Mouse (Mus musculus) neural tube, embryonic 12.5 days (tissue): Measurements from ENCODE around the gene Eif3a. TPM values are rescaled to one million over a fixed set of nuclear protein-coding genes. Genes with fewer than 3 reads are reported as not detected.

Experiments
- ATAC-seq: fragments of 200-750 bp; cut with Nextera tagmentation; 2 replicates; pipeline ENCODE4 v1.8.0; 2017; ENCODE audit warnings: low read depth, mild to moderate bottlenecking, moderate TSS enrichment, moderate library complexity; ENCODE audit not compliant: low FRiP score
- H3K27ac ChIP-seq: fragments of 300-500 bp; sonication (generic); 2 replicates; pipeline ENCODE4 v1.5.1; 2016
- H3K27me3 ChIP-seq: fragments of 300-500 bp; sonication (generic); replicated peaks from 2 replicates; pipeline ENCODE4 v1.6.1; 2016; ENCODE audit warnings: mild to moderate bottlenecking
- H3K36me3 ChIP-seq: fragments of 300-500 bp; sonication (generic); 2 replicates; pipeline ENCODE4 v1.6.1; 2016; ENCODE audit warnings: mild to moderate bottlenecking
- H3K4me1 ChIP-seq: fragments of 300-500 bp; sonication (generic); 2 replicates; pipeline ENCODE4 v1.6.1; 2016
- H3K4me2 ChIP-seq: fragments of 300-500 bp; sonication (generic); replicated peaks from 2 replicates; pipeline ENCODE4 v1.6.1; 2016; ENCODE audit warnings: mild to moderate bottlenecking
- H3K4me3 ChIP-seq: fragments of 300-500 bp; sonication (generic); 2 replicates; pipeline ENCODE4 v1.5.1; 2016
- H3K9ac ChIP-seq: fragments of 300-500 bp; sonication (generic); 2 replicates; pipeline ENCODE4 v1.6.1; 2016; ENCODE audit warnings: mild to moderate bottlenecking
- H3K9me3 ChIP-seq: fragments of 300-500 bp; sonication (generic); 2 replicates; pipeline ENCODE4 v1.6.1; 2016; ENCODE audit warnings: mild to moderate bottlenecking
- WGBS: fragments of 180-500 bp; shearing (Covaris S2); methylation state at CpG from one replicate; pipeline ENCODE4 v1.1.7; 2016; 5-methylcytosine and 5-hydroxymethylcytosine counted together
- polyA plus RNA-seq: library from polyadenylated mRNA; unstranded; fragments of >200 nt; fragmentation: Nextera tagmentation; extraction: Ambion mirVana; gene quantifications from 2 replicates; pipeline ENCODE4 v1.2.1, GENCODE M21; 2016

Eif3a gene
- polyA plus RNA-seq, 1 experiment from 2014 or later, result 121 TPM

GRCm38 (mm10) chr19:60756192-60757098 is 34.0 kb downstream of the Eif3a start:
- ATAC-seq, result peak; percentile 76
- Histone ChIP-seq H3K4me2 (peak overlapping the region; percentile 99), H3K36me3 (peaks cover 7% of the 10 kb centered on the region; the same call in 1 of the 2 replicates), H3K9me3 (no peaks in the 10 kb centered on the region), H3K4me3 (peak overlapping the region; percentile 77), H3K4me1 (peaks cover 14% of the 10 kb centered on the region), H3K27ac (peak overlapping the region; percentile 54), H3K9ac (peak overlapping the region; percentile 77), H3K27me3 (peaks cover 6% of the 10 kb centered on the region)
- under 1% methylated on average over 115 of the region's 115 CpGs for WGBS

GRCm38 (mm10) chr19:60755438-60756191 is 34.8 kb downstream of the Eif3a start, which contains the start of gene Nanos1:
Gene Nanos1 (plus strand): TSS chr19:60755987.
- Histone ChIP-seq H3K4me2 (peak within 1 kb of the TSS; percentile 99), H3K27me3 (peaks cover 6% of the 10 kb centered on the region), H3K27ac (peak within 1 kb of the TSS; percentile 54), H3K9me3 (no peaks in the 10 kb centered on the region), H3K4me3 (peak within 1 kb of the TSS; percentile 77), H3K4me1 (peaks cover 14% of the 10 kb centered on the region), H3K9ac (peak within 1 kb of the TSS; percentile 77), H3K36me3 (peaks cover 5% of the 10 kb centered on the region; the same call in 1 of the 2 replicates)
- under 1% methylated on average over 58 of the region's 58 CpGs for WGBS
- peak; percentile 97 for ATAC-seq

GRCm38 (mm10) chr19:60747801-60748200 is 42.7 kb downstream of the Eif3a start:
- Histone ChIP-seq H3K4me2 (no peak overlapping the region), H3K4me3 (no peak overlapping the region), H3K9me3 (no peaks in the 10 kb centered on the region), H3K36me3 (no peaks in the 10 kb centered on the region), H3K4me1 (no peaks in the 10 kb centered on the region), H3K9ac (no peak overlapping the region), H3K27ac (no peak overlapping the region), H3K27me3 (no peaks in the 10 kb centered on the region)
- no peak for ATAC-seq
- WGBS, result 83% methylated on average over 1 of the region's 1 CpGs

- H3K27me3 ChIP-seq, result no peaks in the 10 kb centered on the region
- H3K9ac ChIP-seq, result no peak overlapping the region
- 81% methylated on average over 5 of the region's 5 CpGs for WGBS
- no peak overlapping the region for H3K4me3 ChIP-seq
- ATAC-seq, result no peak
- no peaks in the 10 kb centered on the region for H3K9me3 ChIP-seq
- no peaks in the 10 kb centered on the region for H3K36me3 ChIP-seq
- H3K27ac ChIP-seq, result no peak overlapping the region
- no peak overlapping the region for H3K4me2 ChIP-seq
- H3K4me1 ChIP-seq, result no peaks in the 10 kb centered on the region
Observed at GRCm38 (mm10) chr19:60743767-60744547, 46.5 kb downstream of the Eif3a start.

- 59% methylated on average over 1 of the region's 1 CpGs for WGBS
- H3K27ac ChIP-seq, result no peak overlapping the region
- H3K27me3 ChIP-seq, result no peaks in the 10 kb centered on the region
- H3K4me1 ChIP-seq, result no peaks in the 10 kb centered on the region
- no peaks in the 10 kb centered on the region for H3K36me3 ChIP-seq
- no peak overlapping the region for H3K4me3 ChIP-seq
- no peak for ATAC-seq
- H3K9ac ChIP-seq, result no peak overlapping the region
- no peak overlapping the region for H3K4me2 ChIP-seq
- no peaks in the 10 kb centered on the region for H3K9me3 ChIP-seq
Observed at GRCm38 (mm10) chr19:60740560-60740959, 49.9 kb downstream of the Eif3a start.

- Histone ChIP-seq H3K9ac (no peak overlapping the region), H3K9me3 (no peaks in the 10 kb centered on the region), H3K27me3 (no peaks in the 10 kb centered on the region), H3K4me3 (no peak overlapping the region), H3K4me2 (no peak overlapping the region), H3K27ac (no peak overlapping the region), H3K4me1 (no peaks in the 10 kb centered on the region), H3K36me3 (no peaks in the 10 kb centered on the region)
- WGBS, result 76% methylated on average over 1 of the region's 1 CpGs
- ATAC-seq, result no peak
Observed at GRCm38 (mm10) chr19:60731966-60732365, 58.5 kb downstream of the Eif3a start.

- Histone ChIP-seq H3K4me3 (no peak overlapping the region), H3K9me3 (no peaks in the 10 kb centered on the region), H3K27ac (no peak overlapping the region), H3K9ac (no peak overlapping the region), H3K4me1 (no peaks in the 10 kb centered on the region), H3K36me3 (no peaks in the 10 kb centered on the region), H3K4me2 (no peak overlapping the region), H3K27me3 (no peaks in the 10 kb centered on the region)
- 76% methylated on average over 1 of the region's 1 CpGs for WGBS
- ATAC-seq, result no peak
Observed at GRCm38 (mm10) chr19:60731299-60731698, 59.2 kb downstream of the Eif3a start.

GRCm38 (mm10) chr19:60730281-60730852 is 60.1 kb downstream of the Eif3a start:
- H3K27ac ChIP-seq, result no peak overlapping the region
- no peaks in the 10 kb centered on the region for H3K36me3 ChIP-seq
- no peak for ATAC-seq
- H3K4me2 ChIP-seq, result no peak overlapping the region
- H3K9me3 ChIP-seq, result no peaks in the 10 kb centered on the region
- no peak overlapping the region for H3K4me3 ChIP-seq
- H3K4me1 ChIP-seq, result no peaks in the 10 kb centered on the region
- H3K9ac ChIP-seq, result no peak overlapping the region
- no peaks in the 10 kb centered on the region for H3K27me3 ChIP-seq
- 48% methylated on average over 2 of the region's 2 CpGs for WGBS

GRCm38 (mm10) chr19:60716381-60716780 is 74.1 kb downstream of the Eif3a start:
- WGBS, result 89% methylated on average over 2 of the region's 2 CpGs
- H3K4me2 ChIP-seq, result no peak overlapping the region
- ATAC-seq, result no peak

GRCm38 (mm10) chr19:60712577-60712976 is 77.9 kb downstream of the Eif3a start:
- ATAC-seq, result no peak
- Histone ChIP-seq H3K27ac (no peak overlapping the region), H3K4me1 (no peaks in the 10 kb centered on the region), H3K9me3 (no peaks in the 10 kb centered on the region), H3K27me3 (no peaks in the 10 kb centered on the region), H3K9ac (no peak overlapping the region), H3K4me3 (no peak overlapping the region), H3K4me2 (no peak overlapping the region), H3K36me3 (no peaks in the 10 kb centered on the region)
- WGBS, result 84% methylated on average over 2 of the region's 2 CpGs

More at GRCm38 (mm10) chr19:60716381-60716780, 74.1 kb downstream of the Eif3a start:
- no peaks in the 10 kb centered on the region for H3K36me3 ChIP-seq
- no peak overlapping the region for H3K27ac ChIP-seq
- no peaks in the 10 kb centered on the region for H3K27me3 ChIP-seq
- H3K9me3 ChIP-seq, result no peaks in the 10 kb centered on the region
- no peaks in the 10 kb centered on the region for H3K4me1 ChIP-seq
- no peak overlapping the region for H3K9ac ChIP-seq
- no peak overlapping the region for H3K4me3 ChIP-seq
